Mouse (Mus musculus) adrenal gland, adult 8-10 months (tissue): ENCODE data around the gene H2afb1. TPM values are rescaled to one million over a fixed set of nuclear protein-coding genes. Genes with fewer than 3 reads are reported as not detected.
"Not testable (repeated sequence)": the region's sequence is repeated elsewhere in the genome, so short reads cannot be mapped to it uniquely, and the experiment has no call there.

Source experiments
- DNase-seq: peaks from one replicate; pipeline ENCODE4 v3.0.0; 2022
- total RNA-seq, 4 experiments: library from RNA; stranded (reverse); gene quantifications; 2 replicates each; pipeline ENCODE4 v1.2.4; 2022

Gene H2afb1
- total RNA-seq: not detected

DNA sequence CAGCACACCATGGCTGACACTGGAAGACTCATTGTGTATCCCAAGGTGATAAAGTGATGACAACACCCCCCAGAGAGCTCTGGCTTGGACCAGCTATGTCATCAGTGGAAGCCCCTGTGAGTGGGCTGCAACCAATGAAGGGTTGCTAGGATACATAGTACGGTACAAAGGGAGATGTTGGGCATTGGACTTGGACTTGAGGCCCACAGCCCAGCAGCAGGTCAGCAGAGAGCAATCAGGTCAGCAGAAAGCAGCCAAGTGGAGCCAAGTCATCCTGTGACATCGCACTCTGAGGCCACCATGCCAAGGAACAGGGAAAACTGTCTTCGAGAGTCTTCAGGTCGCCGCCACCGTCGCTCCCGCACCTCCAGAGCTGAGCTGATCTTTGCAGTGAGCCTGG is at the start of gene H2afb1:
Gene H2afb1 (plus strand): TSS at position 301 of the 400 bp plus-strand sequence.
- DNase-seq: not testable (repeated sequence)

DNA sequence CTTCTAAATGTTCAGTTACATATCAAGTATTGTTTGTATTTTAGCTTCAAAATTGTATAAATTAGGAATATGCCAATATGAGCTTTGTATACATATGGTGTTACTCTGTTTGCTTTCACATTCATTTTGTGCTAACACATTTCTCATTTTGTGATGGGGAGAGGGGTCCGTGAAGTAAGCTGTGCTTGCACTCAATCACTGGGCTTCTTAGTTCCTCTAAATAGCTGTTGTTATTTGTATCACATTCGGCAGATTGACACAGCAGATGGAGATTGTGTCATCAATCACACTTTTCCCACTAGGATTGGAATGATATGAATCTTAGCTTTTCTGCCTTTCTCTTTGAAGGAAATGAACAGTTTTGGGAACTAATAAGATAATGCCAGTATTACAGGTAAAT is 21.5 kb downstream of the H2afb1 start:
- DNase-seq: no peak
